Mouse (Mus musculus) MEL (cell line): ENCODE data around the gene Samd14. TPM values are rescaled to one million over a fixed set of nuclear protein-coding genes. Genes with fewer than 3 reads are reported as not detected.

ENCODE experiments used
- DNase-seq: peaks from one replicate; pipeline ENCODE4 v3.0.0; 2011; ENCODE audit warnings: low read depth, low spot score
- H3K27ac ChIP-seq: 2 replicates; pipeline ENCODE4 v1.5.1; 2012; ENCODE audit warnings: low read depth, mild to moderate bottlenecking, control low read depth, low read length, moderate library complexity; ENCODE audit not compliant: control insufficient read depth
- H3K27me3 ChIP-seq, 2 experiments: fragments of 150-350 bp in 1 of 2; sonication (generic) in 1 of 2; 2 replicates each; pipeline ENCODE4 v1.6.1; 2012; ENCODE audit warnings: low read length in 2 of 2, mild to moderate bottlenecking in 2 of 2, improper control_type of control experiment in 1 of 2, moderate library complexity in 1 of 2; ENCODE audit not compliant: insufficient read depth in 2 of 2, control insufficient read depth in 1 of 2
- H3K36me3 ChIP-seq, 2 experiments: 2 replicates each; pipeline ENCODE4 v1.6.1; 2012 to 2014; ENCODE audit warnings: low read length in 2 of 2, improper control_type of control experiment in 1 of 2, inconsistent platforms in 1 of 2, mild to moderate bottlenecking in 1 of 2; ENCODE audit not compliant: insufficient read depth in 2 of 2, control insufficient read depth in 1 of 2
- H3K4me1 ChIP-seq, 2 experiments: fragments of 150-350 bp in 1 of 2; sonication (generic) in 1 of 2; 2 replicates each; pipeline ENCODE4 v1.6.1; 2012; ENCODE audit warnings: low read length in 2 of 2, improper control_type of control experiment in 1 of 2, mild to moderate bottlenecking in 1 of 2; ENCODE audit not compliant: insufficient read depth in 2 of 2, control insufficient read depth in 1 of 2
- H3K4me3 ChIP-seq, 2 experiments: fragments of 150-350 bp in 1 of 2; sonication (generic) in 1 of 2; 2 replicates each; pipeline ENCODE4 v1.5.1; 2012; ENCODE audit warnings: low read depth in 2 of 2, low read length in 2 of 2, mild to moderate bottlenecking in 2 of 2, moderate library complexity in 2 of 2, control low read depth in 1 of 2, improper control_type of control experiment in 1 of 2; ENCODE audit not compliant: control insufficient read depth in 1 of 2, insufficient read depth in 1 of 2
- H3K79me2 ChIP-seq: 2 replicates; pipeline ENCODE4 v1.6.1; 2012; ENCODE audit warnings: mild to moderate bottlenecking, low read length, moderate library complexity; ENCODE audit not compliant: control insufficient read depth, poor library complexity, insufficient read depth
- H3K9ac ChIP-seq: 2 replicates; pipeline ENCODE4 v1.6.1; 2012; ENCODE audit warnings: low read depth, mild to moderate bottlenecking, control low read depth, low read length, moderate library complexity; ENCODE audit not compliant: control insufficient read depth, poor library complexity, severe bottlenecking
- H3K9me3 ChIP-seq: fragments of 150-350 bp; sonication (generic); replicated peaks from 2 replicates; pipeline ENCODE4 v1.6.1; 2012; ENCODE audit warnings: mild to moderate bottlenecking, low read length, improper control_type of control experiment, moderate library complexity; ENCODE audit not compliant: insufficient read depth
- CHD1 ChIP-seq: IDR thresholded peaks from 2 replicates; pipeline ENCODE4 v1.6.1; 2012; ENCODE audit warnings: low read depth, mild to moderate bottlenecking, inconsistent platforms, low read length, improper control_type of control experiment
- CTCF ChIP-seq, 3 experiments: IDR thresholded peaks in 2 of 3; conservative IDR thresholded peaks in 1 of 3; 2 replicates each; pipeline ENCODE4 v1.5.1; 2011 to 2012; ENCODE audit warnings: low read length in 3 of 3, low read depth in 2 of 3, mild to moderate bottlenecking in 2 of 3, improper control_type of control experiment in 1 of 3, inconsistent platforms in 1 of 3, mixed read lengths in 1 of 3, moderate library complexity in 1 of 3; ENCODE audit not compliant: control insufficient read depth in 1 of 3, insufficient read depth in 1 of 3, poor library complexity in 1 of 3, severe bottlenecking in 1 of 3
- ELF1 ChIP-seq: IDR thresholded peaks from 2 replicates; pipeline ENCODE4 v1.6.1; 2014; ENCODE audit warnings: low read depth, mild to moderate bottlenecking, inconsistent platforms, low read length, improper control_type of control experiment, moderate library complexity
- JUND ChIP-seq: IDR thresholded peaks from 2 replicates; pipeline ENCODE4 v1.6.1; 2011; ENCODE audit warnings: low read depth, mild to moderate bottlenecking, improper control_type of control experiment, low read length
- KAT2A ChIP-seq: conservative IDR thresholded peaks from 2 replicates; pipeline ENCODE4 v1.6.1; 2012; ENCODE audit warnings: low read depth, low read length, improper control_type of control experiment, inconsistent platforms
- MAFK ChIP-seq: IDR thresholded peaks from 2 replicates; pipeline ENCODE4 v1.6.1; 2011; ENCODE audit warnings: low read depth, mild to moderate bottlenecking, low read length, improper control_type of control experiment, borderline replicate concordance
- MAZ ChIP-seq: IDR thresholded peaks from 2 replicates; pipeline ENCODE4 v1.6.1; 2012; ENCODE audit warnings: low read depth, mild to moderate bottlenecking, inconsistent platforms, low read length, improper control_type of control experiment
- MXI1 ChIP-seq: IDR thresholded peaks from 2 replicates; pipeline ENCODE4 v1.6.1; 2011; ENCODE audit warnings: mild to moderate bottlenecking, low read depth, low read length, improper control_type of control experiment
- NELFE ChIP-seq: IDR thresholded peaks from 2 replicates; pipeline ENCODE4 v1.6.1; 2011; ENCODE audit warnings: low read depth, low read length, improper control_type of control experiment
- TBP ChIP-seq: IDR thresholded peaks from 2 replicates; pipeline ENCODE4 v1.8.0; 2011; ENCODE audit warnings: low read depth, low read length, improper control_type of control experiment
- UBTF ChIP-seq: IDR thresholded peaks from 2 replicates; pipeline ENCODE4 v1.6.1; 2012; ENCODE audit warnings: low read depth, mild to moderate bottlenecking, inconsistent platforms, low read length, improper control_type of control experiment, moderate library complexity, borderline replicate concordance; ENCODE audit not compliant: insufficient read depth
- USF1 ChIP-seq: IDR thresholded peaks from 2 replicates; pipeline ENCODE4 v1.6.1; 2014; ENCODE audit warnings: low read depth, mild to moderate bottlenecking, inconsistent platforms, low read length, improper control_type of control experiment, moderate library complexity
- ZC3H11A ChIP-seq: IDR thresholded peaks from 2 replicates; pipeline ENCODE4 v1.6.1; 2012; ENCODE audit warnings: low read depth, mild to moderate bottlenecking, inconsistent platforms, low read length, improper control_type of control experiment
- polyA plus RNA-seq, 2 experiments: library from polyadenylated mRNA; stranded (reverse) in 1 of 2; unstranded in 1 of 2; fragments of >175 nt in 1 of 2; fragments of >200 nt in 1 of 2; gene quantifications; 2 replicates each; pipeline versions ENCODE4 v1.2.1 to v1.2.4; 2012; ENCODE audit warnings: low replicate concordance in 2 of 2, low read depth in 1 of 2; ENCODE audit not compliant: insufficient read length in 2 of 2, insufficient read depth in 1 of 2, missing spikeins in 1 of 2
- total RNA-seq: library from RNA; depleted of rRNA; stranded (reverse); fragments of 300-350 nt; gene quantifications from 2 replicates; pipeline ENCODE4 v1.2.3, GENCODE M21; 2012

Gene Samd14
- total and polyA plus RNA-seq, 3 experiments, result 57.6 to 1,219 (median 101) TPM

- peak; percentile 90 for TF ChIP-seq MAZ
- TF ChIP-seq MXI1, result peak; percentile 95
These were observed 2.4 kb downstream of the Samd14 start (continued) for GRCm38 (mm10) chr11:95012075-95012474.

DNA sequence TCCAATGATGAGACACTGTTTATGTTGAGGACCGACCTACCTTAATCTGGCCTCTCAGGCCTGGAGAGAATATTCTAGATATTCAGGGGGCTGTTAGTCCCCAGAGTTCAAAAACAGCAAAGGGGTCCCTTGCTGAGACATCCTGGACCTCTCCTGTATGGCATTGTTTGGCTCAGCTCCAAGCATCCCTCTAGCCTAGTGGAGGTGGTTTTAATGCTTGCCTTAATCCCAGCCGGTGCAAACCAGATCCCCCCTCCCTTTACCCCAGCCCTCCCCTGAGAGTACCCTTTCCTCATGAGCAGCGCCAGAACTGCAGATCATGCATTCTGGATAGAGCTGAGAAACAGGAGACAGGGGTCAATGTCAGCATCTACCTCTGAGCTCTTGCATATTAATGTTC lies 2.8 kb downstream of the Samd14 start:
- TF ChIP-seq NELFE, result no peak
- TF ChIP-seq MAZ, result no peak
- TF ChIP-seq CHD1, result no peak
- no peak for TF ChIP-seq ELF1
- TF ChIP-seq CTCF (IDR thresholded peaks at IDR 0.05 in 2 of 3, conservative IDR thresholded peaks at IDR 0.05 in 1 of 3; ENCODE audit: control insufficient read depth in 1 of 3, insufficient read depth in 1 of 3, low read depth in 2 of 3, low read length in 3 of 3, poor library complexity in 1 of 3, severe bottlenecking in 1 of 3), result no peak
- TF ChIP-seq USF1, result no peak
- Histone ChIP-seq H3K4me1 (peaks cover 8 to 48% of the 10 kb centered on the region in 2 experiments), H3K4me3 (peak overlapping the region; percentile 4 to 6; a peak in 2 of 4 replicates), H3K36me3 (peaks cover 0 to 31% of the 10 kb centered on the region in 2 experiments), H3K9me3 (no peaks in the 10 kb centered on the region), H3K27ac (peak overlapping the region; percentile 92), H3K79me2 (peaks cover 25% of the 10 kb centered on the region), H3K27me3 (no peaks in the 10 kb centered on the region), H3K9ac (peak overlapping the region; percentile 15)
- DNase-seq, result no peak

DNA sequence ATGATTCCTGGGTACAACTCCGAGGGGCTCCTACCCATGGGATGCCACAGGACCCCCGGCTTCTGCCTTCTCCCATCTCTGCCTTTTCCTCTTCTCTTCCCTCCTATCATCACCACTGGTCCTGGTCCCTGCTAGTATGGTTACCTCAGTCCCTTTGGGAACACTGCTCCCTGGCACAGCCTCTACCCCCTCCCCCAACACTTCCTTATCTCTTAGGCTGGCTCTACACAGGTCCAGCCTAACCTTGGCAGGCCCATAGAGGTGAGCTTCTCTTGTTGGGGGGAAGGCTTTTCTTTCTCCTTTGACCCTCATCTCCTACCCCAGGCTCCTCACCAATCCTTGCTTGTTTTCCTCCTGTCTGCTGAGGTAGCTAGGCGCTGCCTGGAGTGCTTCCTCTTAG lies 5.8 kb downstream of the Samd14 start:
- no peak overlapping the region for H3K4me3 ChIP-seq
- H3K27ac ChIP-seq, result no peak overlapping the region
- no peak for DNase-seq
- TF ChIP-seq TBP (no peak), UBTF (no peak), MAFK (no peak), JUND (no peak), ZC3H11A (no peak), KAT2A (no peak)
- no peaks in the 10 kb centered on the region for H3K9me3 ChIP-seq
- H3K36me3 ChIP-seq, result peaks cover 2 to 21% of the 10 kb centered on the region in 2 experiments
- peaks cover 12% of the 10 kb centered on the region for H3K79me2 ChIP-seq
- no peaks in the 10 kb centered on the region for H3K27me3 ChIP-seq
- peaks cover 8 to 32% of the 10 kb centered on the region in 2 experiments for H3K4me1 ChIP-seq
- no peak overlapping the region for H3K9ac ChIP-seq
